Mouse (Mus musculus) megakaryocyte, embryonic 14.5 days (primary cell): Measurements from ENCODE around the gene Bhlhb9.
"Not testable (repeated sequence)": the region's sequence is repeated elsewhere in the genome, so short reads cannot be mapped to it uniquely, and the experiment has no call there.

Experiments
- FLI1 ChIP-seq: IDR thresholded peaks from 2 replicates; pipeline ENCODE4 v1.6.1; 2012; ENCODE audit warnings: low read length, inconsistent platforms, mixed read lengths
- GATA1 ChIP-seq: IDR thresholded peaks from 3 replicates; pipeline ENCODE4 v1.6.1; 2012; ENCODE audit warnings: mixed read lengths, low read length, inconsistent platforms, borderline replicate concordance

DNA sequence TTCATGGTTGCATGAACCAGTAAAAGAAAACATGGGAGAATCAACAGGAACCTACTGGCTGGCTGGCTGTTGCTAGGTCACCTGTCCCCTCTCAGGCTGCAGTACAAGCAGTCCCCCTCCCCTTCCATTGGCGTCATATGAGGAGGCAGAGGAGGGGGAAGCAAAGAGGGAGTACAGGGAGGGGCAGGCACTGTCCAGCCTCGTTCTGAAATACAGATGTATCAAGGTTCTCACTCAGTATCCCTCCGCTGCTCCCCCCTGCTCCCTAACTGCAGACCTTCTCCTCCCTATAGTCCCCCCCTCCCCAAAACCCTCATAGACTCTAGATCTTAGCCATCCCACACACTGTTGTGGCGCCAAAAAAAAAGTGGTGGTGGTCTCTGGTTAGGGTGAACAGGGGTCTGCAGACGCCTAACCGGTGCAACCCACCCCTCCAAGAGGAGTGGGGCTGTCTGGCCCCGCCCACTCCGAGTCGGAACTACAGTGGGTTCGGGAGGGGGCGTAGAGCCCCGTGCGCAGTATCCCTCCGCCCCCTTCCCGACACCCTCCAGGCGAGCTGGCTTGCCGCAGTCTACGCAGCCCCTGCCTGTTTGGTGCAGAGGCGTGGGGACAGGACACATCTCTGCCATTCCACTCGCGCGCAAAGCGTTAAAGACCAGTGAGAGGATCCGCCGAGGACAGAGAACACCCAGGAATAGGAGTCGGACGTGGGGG is 1.6 kb upstream of the Bhlhb9 start:
- not testable (repeated sequence) for TF ChIP-seq GATA1, FLI1
